Mouse (Mus musculus) E14TG2a.4 (cell line): Measurements from ENCODE around the gene Tmem182.

Experiments
- CTCF ChIP-seq: conservative IDR thresholded peaks from 2 replicates; pipeline ENCODE4 v1.5.1; 2014; ENCODE audit warnings: low read length
- POU5F1 ChIP-seq: IDR thresholded peaks from 2 replicates; pipeline ENCODE4 v1.6.1; 2014; ENCODE audit warnings: low read length, borderline replicate concordance

DNA sequence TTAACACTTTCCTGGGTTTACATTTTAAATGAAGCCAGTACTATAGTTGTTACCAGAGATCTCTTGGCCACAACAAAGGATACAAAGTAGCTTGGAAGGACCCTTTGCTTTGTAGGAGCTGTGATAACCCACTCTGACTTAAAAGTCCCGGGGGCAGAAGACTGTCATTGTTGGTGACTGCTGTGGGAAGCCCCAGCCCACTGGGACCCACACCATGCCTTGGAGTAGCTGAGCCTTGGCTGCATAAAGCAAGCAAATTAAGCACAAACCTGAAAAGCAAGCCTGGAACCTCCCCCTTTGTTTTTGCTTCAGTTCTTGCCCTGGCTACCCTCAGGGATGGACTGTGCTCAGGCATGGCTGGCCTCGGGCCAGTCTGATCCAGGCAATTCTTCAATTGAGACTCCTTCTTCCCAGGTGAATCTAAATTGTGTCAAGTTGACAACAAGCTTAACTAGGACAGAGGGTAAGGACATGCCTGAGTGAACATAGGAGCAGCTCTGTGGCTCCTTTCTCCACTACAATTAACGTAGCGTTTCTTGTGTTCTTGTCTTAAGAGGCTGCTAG lies 36.0 kb upstream of the Tmem182 start:
- TF ChIP-seq CTCF = no peak
- no peak for TF ChIP-seq POU5F1
